Mouse (Mus musculus) lung, postnatal 0 days (tissue): Measurements from ENCODE around the gene Sys1.

ENCODE experiments used
- CTCF ChIP-seq: IDR thresholded peaks from 2 replicates; pipeline ENCODE4 v1.5.1; 2016; ENCODE audit warnings: antibody characterized with exemption, mild to moderate bottlenecking
- EP300 ChIP-seq: IDR thresholded peaks from 2 replicates; pipeline ENCODE4 v1.6.1; 2016; ENCODE audit warnings: antibody characterized with exemption, mild to moderate bottlenecking, control low read depth

- TF ChIP-seq CTCF (no peak), EP300 (no peak)
Measured at GRCm38 (mm10) chr2:164414581-164414980, 42.2 kb upstream of the Sys1 start.
